Comparison of ENCODE assay signal across 8 mouse cellular contexts in genomic region chr11:95337846-95338342, GRCm38 (mm10). TPM values are rescaled to one million over a fixed set of nuclear protein-coding genes. Genes with fewer than 3 reads are reported as not detected.
DNase-seq lines count a peak whose midpoint lies in the region; ATAC-seq and TF ChIP-seq lines count a peak whose summit lies in the region.

No protein-coding gene starts in this region.

- no peaks in the 10 kb centered on the region for H3K79me2 ChIP-seq in heart, adult 2 months (replicated peaks; ENCODE audit: control insufficient read depth, insufficient read depth, low read length)

- H3K27ac ChIP-seq in heart, adult 2 months: peak overlapping the region; percentile 79
- H3K27ac ChIP-seq in forebrain, embryonic 16.5 days (ENCODE audit: low read length): no peak overlapping the region

- WGBS in heart, adult 2 months: 38% methylated on average over 9 of the region's 9 CpGs
- WGBS in forebrain, embryonic 16.5 days: 32% methylated on average over 9 of the region's 9 CpGs

- H3K4me3 ChIP-seq in heart, adult 2 months: peak overlapping the region; percentile 90; the same call in 1 of the 2 replicates
- peak overlapping the region; percentile 82 for H3K4me3 ChIP-seq in forebrain, embryonic 16.5 days (replicated peaks; ENCODE audit: low read length)

- H3K4me1 ChIP-seq in heart, adult 2 months (ENCODE audit: control insufficient read depth, insufficient read depth, low read length): peaks cover 5% of the 10 kb centered on the region
- H3K4me1 ChIP-seq in forebrain, embryonic 16.5 days (replicated peaks; ENCODE audit: control insufficient read depth, insufficient read depth, low read length): peaks cover 10% of the 10 kb centered on the region

- peak overlapping the region; percentile 81 for H3K4me2 ChIP-seq in forebrain, embryonic 16.5 days (ENCODE audit: low read length)

- no peak for TF ChIP-seq EP300 in heart, adult 2 months (IDR thresholded peaks at IDR 0.05; ENCODE audit: insufficient read depth, low read depth, low read length)

- ATAC-seq in forebrain, embryonic 16.5 days: no peak

- H3K9ac ChIP-seq in heart, adult 2 months (ENCODE audit: low read depth, low read length): peak overlapping the region; percentile 52; the same call in 1 of the 2 replicates
- no peak overlapping the region for H3K9ac ChIP-seq in forebrain, embryonic 16.5 days (replicated peaks; ENCODE audit: low read depth, low read length)

- intact Hi-C loops in heart, adult 2 months (cut with DNase I): loop anchor here (2.0 to 5.0 kb wide), 2 partner anchors 27 to 44 kb away; partner anchors contain the start of genes Kat7 and Slc35b1
- intact Hi-C loops in heart, postnatal 14 days (cut with DNase I): loop anchor here (2.0 to 5.0 kb wide), 2 partner anchors 25 to 44 kb away; partner anchors contain the start of gene Slc35b1

- TF ChIP-seq POLR2A in heart, adult 2 months (IDR thresholded peaks at IDR 0.05; ENCODE audit: insufficient read depth, low read depth, low read length): no peak

- H3K27me3 ChIP-seq in heart, adult 2 months (ENCODE audit: control insufficient read depth, insufficient read depth, low read length): no peaks in the 10 kb centered on the region
- H3K27me3 ChIP-seq in forebrain, embryonic 16.5 days (replicated peaks; ENCODE audit: control insufficient read depth, insufficient read depth, low read length): no peaks in the 10 kb centered on the region; the same call in 1 of the 2 replicates

- H3K36me3 ChIP-seq in heart, adult 2 months (ENCODE audit: control insufficient read depth, insufficient read depth, low read length): no peaks in the 10 kb centered on the region; the same call in 1 of the 2 replicates
- H3K36me3 ChIP-seq in forebrain, embryonic 16.5 days (ENCODE audit: control insufficient read depth, insufficient read depth): no peaks in the 10 kb centered on the region

- H3K9me3 ChIP-seq in forebrain, embryonic 16.5 days (ENCODE audit: control insufficient read depth, low read length): no peaks in the 10 kb centered on the region

- TF ChIP-seq CTCF in heart, adult 2 months (IDR thresholded peaks at IDR 0.05): no peak

- no peak for DNase-seq in heart, adult 2 months
- DNase-seq in heart, postnatal 14 days: no peak
- DNase-seq in CD4-positive helper T cell, adult 2 months (ENCODE audit: low read depth, low spot score): peak; percentile 64
- DNase-seq in lung, postnatal 10 days: peak; percentile 15
- no peak for DNase-seq in right cerebral cortex, postnatal 4 days
- DNase-seq in gastrocnemius, postnatal 10 days: no peak
- no peak for DNase-seq in natural killer cell, adult 2 months (ENCODE audit: low spot score in 2 of 2)

RNA-seq across cellular contexts. Expression of gene Fam117a, which starts 1.1 kb away (rescaled TPM):
- 1 to 10 TPM; 8.6 to 10.0 TPM for total RNA-seq in heart, adult 2 months (2021)
- polyA plus RNA-seq in heart, adult 2 months (2012; rRNA removed): 9.1 and 19.0 TPM in 2 replicates
- total RNA-seq in heart, postnatal 14 days (2021): 10 to 100 TPM; 11.3 to 14.0 TPM
- 2.7 and 2.9 TPM in 2 replicates for polyA plus RNA-seq in forebrain, embryonic 16.5 days (2015; fragmentation: Nextera tagmentation; extraction: Ambion mirVana)
- total RNA-seq in gastrocnemius, postnatal 10 days (2021): 10 to 100 TPM in 1 of 2 experiments, 1 to 10 TPM in 1; 9.0 to 14.5 TPM

RNA-seq across cellular contexts. Expression of gene Kat7, which starts 27.8 kb away (rescaled TPM):
- total RNA-seq in heart, adult 2 months (2021): 10 to 100 TPM; 25.9 to 28.6 TPM
- polyA plus RNA-seq in heart, adult 2 months (2012; rRNA removed): 19.8 and 31.4 TPM in 2 replicates
- 10 to 100 TPM; 30.6 to 32.2 TPM for total RNA-seq in heart, postnatal 14 days (2021)
- polyA plus RNA-seq in forebrain, embryonic 16.5 days (2015; fragmentation: Nextera tagmentation; extraction: Ambion mirVana): 73.6 and 87.9 TPM in 2 replicates
- 10 to 100 TPM; 29.7 to 31.8 TPM for total RNA-seq in gastrocnemius, postnatal 10 days (2021)

RNA-seq across cellular contexts. Expression of gene Slc35b1, which starts 46.6 kb away (rescaled TPM):
- total RNA-seq in heart, adult 2 months (2021): 10 to 100 TPM; 34.2 to 41.3 TPM
- polyA plus RNA-seq in heart, adult 2 months (2012; rRNA removed): 47.2 and 74.2 TPM in 2 replicates
- total RNA-seq in heart, postnatal 14 days (2021): 10 to 100 TPM; 35.2 to 42.4 TPM
- 152 and 154 TPM in 2 replicates for polyA plus RNA-seq in forebrain, embryonic 16.5 days (2015; fragmentation: Nextera tagmentation; extraction: Ambion mirVana)
- 10 to 100 TPM; 42.7 to 43.8 TPM for total RNA-seq in gastrocnemius, postnatal 10 days (2021)

Comparison
In these comparisons a context has a peak if more than half of its experiments do, and no peak if none do; other contexts are left out.
1. DNase-seq: peak in CD4-positive helper T cell, adult 2 months (single experiment) and lung, postnatal 10 days (single experiment); none in heart, adult 2 months (0 of 2), heart, postnatal 14 days (0 of 2), right cerebral cortex, postnatal 4 days (single experiment), gastrocnemius, postnatal 10 days (single experiment) and natural killer cell, adult 2 months (0 of 2).